Mouse (Mus musculus) liver, embryonic 14.5 days (tissue): ENCODE measurements around the gene Lsamp.

Experiments
- CTCF ChIP-seq: IDR thresholded peaks from 2 replicates; pipeline ENCODE4 v1.5.1; 2016; ENCODE audit warnings: antibody characterized with exemption, low read depth, control low read depth
- EP300 ChIP-seq: IDR thresholded peaks from 2 replicates; pipeline ENCODE4 v1.6.1; 2016; ENCODE audit warnings: antibody characterized with exemption, low read depth

DNA sequence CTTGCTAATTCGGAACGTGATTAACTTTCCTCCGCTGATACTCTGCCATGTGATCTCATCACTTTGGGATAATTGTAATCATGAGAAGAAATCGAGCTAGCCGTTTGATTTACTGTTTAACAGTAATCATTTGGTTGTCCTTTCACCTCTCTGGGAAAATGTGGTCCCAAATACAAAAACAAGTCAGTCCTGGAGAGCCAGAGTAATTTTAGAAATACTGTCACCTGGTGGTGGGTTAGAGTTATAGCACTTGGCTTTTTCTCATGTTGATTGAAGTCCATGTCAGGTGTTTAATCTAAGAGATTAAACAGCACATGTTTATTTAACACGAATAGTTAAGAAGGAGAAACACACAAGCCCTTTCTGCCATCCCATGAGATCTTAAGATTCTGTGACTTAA is 1851.6 kb downstream of the Lsamp start:
- TF ChIP-seq CTCF (peak; percentile 34; the same call in 1 of the 2 replicates), EP300 (no peak)
